Mouse (Mus musculus) monocyte, adult 2 months (primary cell): ENCODE measurements around the gene Mpped2.

Experiments
- DNase-seq, 2 experiments: peaks; one replicate each; pipeline ENCODE4 v3.0.0; 2022; ENCODE audit warnings: low spot score in 2 of 2, low read depth in 1 of 2

Gene Mpped2

GRCm38 (mm10) chr2:106854758-106855157 lies 161.7 kb downstream of the Mpped2 start:
- no peak for DNase-seq

DNA sequence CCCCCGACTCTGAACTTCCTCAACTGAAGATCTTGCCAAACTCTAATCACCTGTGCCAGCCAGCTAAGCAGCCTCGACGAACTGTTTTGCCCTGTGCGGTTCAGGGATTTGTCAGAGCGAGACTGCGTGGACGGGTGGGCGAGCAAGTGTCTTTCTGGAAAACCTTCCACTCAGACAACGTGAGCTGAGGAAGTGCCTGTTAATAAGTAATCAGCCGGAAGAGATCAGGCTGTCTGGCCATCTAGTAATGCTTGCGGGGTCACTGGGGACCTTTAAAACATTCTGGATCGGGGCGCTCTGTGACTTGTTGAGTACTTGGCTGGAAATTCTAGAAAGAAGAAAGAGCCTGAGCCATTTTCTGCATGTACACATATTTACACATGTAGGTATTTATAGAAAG lies 162.1 kb downstream of the Mpped2 start:
- no peak for DNase-seq

DNA sequence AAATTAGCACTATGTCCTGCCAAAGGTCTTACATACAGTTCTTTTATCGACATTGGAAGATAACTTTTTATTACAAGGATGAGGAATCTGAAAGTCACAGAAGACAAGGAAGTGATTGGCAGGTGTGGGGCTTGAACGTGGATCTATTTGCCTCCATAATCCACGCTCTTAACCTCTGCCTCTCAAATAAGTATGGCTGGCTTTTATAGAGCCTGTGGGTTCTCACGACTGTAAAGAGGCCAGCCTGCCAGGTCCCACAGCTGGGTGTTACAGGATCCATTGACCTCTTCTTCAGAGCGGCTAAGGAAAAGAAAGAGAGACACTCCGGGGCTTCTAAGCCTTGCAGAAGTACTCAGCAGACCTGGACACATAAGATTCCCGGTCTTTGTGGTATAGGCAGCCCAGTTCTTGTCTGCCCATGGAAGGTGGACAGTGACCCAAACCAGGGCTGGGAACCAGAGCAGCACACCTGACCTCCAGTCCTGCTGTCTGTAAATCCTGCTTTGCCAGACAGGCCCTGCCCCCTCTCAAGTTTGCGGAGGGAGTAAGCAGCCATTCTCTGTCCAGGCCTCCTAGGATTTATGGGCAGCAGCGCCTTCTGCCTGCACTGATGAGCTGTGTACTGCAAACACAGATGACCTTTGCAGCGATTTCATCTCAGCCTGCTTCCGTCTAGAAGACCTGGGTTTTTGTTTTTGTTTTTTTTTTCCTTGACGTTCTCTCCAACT lies 162.7 kb downstream of the Mpped2 start:
- DNase-seq: no peak

DNA sequence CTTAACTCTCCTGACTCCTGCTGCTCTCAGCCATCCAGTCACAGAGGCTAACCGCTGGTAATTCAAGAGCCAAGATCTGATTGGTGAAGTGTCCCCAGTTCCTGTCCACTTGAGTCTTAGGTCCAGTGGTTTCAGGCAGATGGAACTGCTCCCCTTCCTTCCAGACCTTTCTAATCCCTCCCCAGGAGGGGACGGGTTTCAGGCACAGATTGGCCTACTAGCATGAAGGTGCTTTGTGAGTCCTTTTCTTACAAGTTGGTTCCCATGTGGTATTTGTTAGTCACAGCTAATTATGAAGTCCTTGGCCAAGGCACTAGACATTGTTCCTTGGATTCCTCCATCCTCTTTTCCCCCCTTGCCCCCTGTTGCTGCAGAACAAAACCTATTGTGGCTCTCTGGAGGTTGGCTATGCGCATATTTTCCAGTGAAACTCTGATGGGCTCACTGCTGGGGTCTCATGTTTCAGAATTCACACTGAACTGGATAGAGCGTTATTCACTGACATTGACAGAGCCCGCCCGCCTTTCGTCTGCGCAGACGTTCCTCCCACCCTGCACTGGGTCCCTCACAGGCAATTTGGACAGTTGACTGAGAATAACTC lies 163.4 kb downstream of the Mpped2 start:
- no peak for DNase-seq

DNA sequence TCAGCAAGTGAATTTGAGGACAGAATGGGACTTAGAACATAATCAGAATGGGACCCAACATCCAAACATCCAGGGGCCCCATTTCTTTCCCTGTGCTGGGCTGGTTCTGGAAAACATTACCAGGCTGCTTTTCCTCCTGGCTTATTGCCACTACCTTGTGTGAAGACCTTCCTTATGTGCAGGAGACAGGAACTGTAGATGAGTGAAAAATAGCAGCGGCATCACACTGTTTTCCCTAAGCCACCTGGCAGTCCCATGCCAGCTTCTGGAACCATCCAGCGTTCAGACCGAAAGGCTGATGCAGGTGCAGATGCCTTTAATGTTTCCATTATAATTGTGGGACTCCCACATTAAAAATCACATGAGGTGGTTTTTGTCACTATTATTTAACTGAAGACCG lies 164.2 kb downstream of the Mpped2 start:
- no peak for DNase-seq

GRCm38 (mm10) chr2:106857711-106858110 lies 164.6 kb downstream of the Mpped2 start:
- DNase-seq: no peak

DNA sequence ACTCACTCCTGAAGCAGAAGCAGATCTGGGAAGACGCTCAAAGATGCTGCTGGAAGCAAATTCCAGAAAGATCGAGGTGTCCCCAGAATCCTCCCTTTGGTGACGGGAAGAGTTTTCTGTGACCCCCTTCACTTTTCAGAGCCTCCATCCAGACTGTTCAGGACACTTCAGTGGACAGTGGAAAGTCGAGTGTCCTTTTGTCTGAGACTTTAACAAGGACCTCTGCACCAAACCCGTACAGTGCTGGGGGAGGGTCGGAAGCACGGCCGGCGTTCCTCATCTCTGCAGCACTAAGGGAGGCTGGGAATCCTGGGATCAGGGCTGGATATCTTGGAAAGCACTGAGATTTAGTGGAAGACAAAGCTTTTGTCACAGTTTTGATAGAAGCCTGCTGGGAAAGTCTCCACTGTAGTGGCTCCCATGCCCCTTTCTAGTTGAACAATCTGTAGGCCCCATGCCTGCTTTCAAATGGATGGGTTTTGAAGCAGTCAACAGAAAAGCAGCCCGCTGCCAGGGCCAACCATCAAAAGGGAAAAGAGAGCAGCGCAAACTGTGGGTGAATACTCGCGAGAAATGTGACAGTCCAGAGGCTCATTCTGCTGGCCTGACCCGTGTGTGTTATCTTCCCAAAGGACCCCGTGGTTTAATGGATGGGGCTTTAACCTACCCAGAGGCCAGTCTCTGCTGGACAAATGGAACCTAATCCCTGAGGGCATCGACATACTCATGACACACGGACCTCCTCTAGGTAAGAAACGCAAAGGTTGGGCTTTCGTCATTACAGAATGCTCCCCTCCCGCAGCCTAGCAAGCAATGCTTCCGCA lies 168.0 kb downstream of the Mpped2 start:
- DNase-seq: no peak

GRCm38 (mm10) chr2:106863050-106863653 lies 170.1 kb downstream of the Mpped2 start:
- DNase-seq: no peak

- DNase-seq: no peak
Observed at GRCm38 (mm10) chr2:106865148-106865786, 172.2 kb downstream of the Mpped2 start.

- no peak for DNase-seq
Observed at GRCm38 (mm10) chr2:106866303-106866702, 173.2 kb downstream of the Mpped2 start.

DNA sequence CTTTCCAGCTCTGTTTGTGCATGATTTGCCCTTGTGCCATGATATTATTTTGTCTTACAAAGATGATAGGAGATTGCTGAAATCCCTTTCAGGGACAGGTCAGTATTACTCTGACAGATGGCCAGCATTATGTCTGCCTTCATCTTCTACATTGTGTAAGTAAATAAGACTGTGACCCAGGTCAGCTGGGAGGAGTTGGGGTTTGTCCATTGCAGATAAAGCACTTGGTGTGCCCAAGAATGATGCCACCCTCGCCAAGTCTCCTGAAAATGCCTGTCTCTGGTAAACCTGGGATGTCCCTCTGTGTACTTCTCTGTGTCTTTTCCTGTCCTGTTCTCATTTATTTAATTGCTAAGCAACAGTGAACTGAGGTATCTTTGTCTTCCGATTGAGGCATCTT lies 177.8 kb downstream of the Mpped2 start:
- no peak for DNase-seq

DNA sequence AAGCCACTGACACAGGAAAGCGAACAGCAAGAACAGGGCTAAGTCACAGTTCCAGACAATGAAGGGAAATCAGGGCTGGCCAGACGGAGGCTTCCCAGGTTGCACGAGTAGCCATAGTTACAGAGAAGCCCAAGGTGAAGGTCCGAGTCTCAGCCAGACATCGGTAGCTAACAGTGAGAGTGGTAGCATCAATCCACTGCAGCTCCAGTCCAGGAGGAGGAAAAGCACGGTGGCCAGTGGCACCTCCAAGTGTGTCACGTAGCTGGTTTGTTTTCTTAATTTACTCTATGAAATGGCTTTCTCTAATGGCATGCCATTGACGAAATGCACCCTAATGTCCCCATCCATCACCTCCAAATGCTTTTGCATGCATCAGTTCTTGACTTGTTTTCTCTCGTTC lies 180.1 kb downstream of the Mpped2 start:
- no peak for DNase-seq

DNA sequence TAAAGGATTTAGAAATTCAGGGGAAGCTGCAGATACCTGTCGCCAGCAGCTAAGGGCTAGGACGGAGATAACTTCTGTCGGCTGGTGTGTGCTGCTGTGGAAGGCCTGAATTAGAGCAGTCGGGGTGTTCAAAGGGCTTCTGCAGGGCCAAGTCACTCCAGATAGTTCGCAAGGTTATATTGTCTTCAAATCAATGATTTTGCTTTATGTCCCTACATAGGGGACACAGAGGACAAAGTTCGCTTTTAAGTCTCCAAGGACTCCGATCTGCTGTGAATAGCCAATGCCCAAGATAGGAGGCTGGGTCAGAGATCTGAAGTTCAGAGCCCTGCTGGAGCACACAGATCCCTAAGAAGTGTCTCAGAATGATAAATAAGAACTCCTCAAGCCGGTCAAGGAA lies 190.3 kb downstream of the Mpped2 start:
- no peak for DNase-seq

- DNase-seq: no peak
Observed at GRCm38 (mm10) chr2:106888174-106888573, 195.1 kb downstream of the Mpped2 start.

DNA sequence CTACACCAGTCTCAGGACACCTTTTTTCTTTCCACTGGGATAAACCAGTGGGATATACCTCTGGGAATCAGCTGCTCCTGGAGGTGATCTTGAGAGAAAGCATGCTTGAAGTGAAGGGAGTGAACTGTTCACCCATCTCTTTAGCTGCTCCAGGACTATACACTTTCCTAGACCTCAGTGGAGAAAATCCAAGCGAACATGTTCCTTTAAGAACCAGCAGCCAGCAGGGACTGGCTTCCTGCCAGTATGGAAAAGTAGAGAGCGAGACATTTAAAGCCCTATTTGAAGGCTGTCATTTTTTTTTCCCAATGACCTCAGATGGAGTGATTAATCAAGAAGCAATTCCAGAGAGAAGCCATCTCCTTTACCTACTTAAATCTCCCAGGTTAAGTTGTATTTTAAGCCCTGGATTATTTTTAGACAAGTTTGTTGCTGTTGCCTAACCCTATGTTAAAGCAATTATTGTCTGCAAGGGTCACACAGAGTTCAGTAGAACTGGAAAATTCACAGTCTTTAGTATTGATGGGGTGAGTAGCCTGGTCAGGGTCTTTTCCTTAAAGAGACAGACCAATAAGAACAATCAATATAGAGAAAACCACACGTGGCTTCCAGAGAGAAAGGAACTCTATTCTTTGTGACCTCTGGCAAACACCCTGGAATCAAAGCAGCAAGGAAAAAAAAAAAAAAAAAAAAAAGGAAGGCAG lies 196.4 kb downstream of the Mpped2 start:
- DNase-seq: no peak

GRCm38 (mm10) chr2:106893376-106893775 lies 200.3 kb downstream of the Mpped2 start:
- DNase-seq: no peak

DNA sequence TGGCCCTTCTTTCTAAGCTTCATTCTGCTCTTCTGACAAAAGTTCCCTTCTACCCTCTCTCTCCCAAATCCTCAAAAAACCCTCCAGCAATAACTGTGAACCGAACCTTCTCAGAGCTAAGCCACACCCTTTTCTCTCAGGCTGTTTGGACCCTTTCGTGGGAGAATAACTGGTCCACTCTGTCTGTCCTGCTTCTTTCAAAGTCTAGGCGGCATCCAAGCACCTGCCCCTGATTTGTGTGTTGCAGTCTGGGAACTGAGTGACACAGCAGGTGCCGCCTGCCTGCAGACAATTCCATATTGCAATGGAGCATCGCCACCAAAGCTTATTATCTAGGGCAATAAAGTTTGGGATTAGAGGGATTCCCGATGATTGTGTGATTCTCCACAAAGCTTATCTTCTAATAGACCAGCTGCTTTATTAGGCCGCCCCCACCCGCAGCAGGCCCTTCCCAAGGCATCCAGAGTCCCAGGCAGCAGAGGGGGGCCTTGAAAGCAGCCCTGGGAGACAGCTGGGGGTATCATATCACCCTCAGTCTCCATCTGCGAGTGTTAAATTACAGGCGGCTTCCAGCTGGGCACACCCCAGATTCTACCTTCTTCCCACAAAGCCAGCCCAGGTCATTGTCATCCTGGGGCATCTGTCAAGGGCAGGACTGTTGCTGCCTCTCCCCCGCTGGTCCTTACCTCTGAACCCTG lies 202.4 kb downstream of the Mpped2 start:
- no peak for DNase-seq

DNA sequence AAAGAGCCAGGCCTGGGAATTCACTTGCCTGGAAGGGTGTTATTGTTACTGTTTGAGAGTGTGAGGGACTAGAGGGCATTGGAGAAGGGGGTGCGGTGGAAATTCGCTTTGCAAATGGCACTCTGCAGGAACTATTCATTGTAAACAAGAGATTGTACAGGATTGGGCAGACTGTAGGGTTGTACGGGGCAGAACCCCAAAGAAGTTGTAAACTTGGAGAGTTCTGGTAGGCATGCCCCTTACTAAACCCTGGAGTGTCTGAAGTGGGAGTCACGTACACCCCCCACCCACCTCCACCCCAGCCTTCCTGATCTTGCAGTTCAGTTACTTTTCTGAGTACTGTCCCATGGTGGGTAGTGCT lies 202.9 kb downstream of the Mpped2 start:
- DNase-seq: no peak

DNA sequence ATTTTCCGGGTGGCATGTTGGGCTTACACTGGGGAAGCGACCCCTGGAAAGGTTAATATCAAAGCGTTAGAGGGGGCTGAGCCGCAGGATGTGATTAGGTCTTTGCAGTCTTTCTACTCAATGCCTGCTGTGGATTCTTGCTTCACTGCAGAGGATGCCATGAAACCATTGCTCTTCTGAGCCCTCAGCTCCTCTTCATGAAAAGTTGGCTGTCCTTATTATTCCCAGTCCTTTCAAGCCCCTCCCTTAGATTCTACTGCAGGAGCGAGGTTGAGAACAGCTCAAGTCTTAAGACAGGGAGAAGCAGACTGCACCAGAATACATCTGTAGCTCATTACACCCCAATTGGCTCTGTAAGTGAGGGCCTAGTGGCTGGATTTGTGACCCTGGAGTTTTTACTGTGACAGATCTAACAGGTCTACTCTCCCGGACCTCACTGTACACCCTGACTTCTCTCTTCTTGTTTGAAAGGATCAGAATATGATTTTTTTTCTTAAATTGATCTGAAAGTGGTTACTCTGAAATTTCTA lies 218.9 kb downstream of the Mpped2 start:
- DNase-seq: no peak
